Mouse (Mus musculus): Measurements from ENCODE around the gene Neurod2.

The Neurod2 gene

DNA sequence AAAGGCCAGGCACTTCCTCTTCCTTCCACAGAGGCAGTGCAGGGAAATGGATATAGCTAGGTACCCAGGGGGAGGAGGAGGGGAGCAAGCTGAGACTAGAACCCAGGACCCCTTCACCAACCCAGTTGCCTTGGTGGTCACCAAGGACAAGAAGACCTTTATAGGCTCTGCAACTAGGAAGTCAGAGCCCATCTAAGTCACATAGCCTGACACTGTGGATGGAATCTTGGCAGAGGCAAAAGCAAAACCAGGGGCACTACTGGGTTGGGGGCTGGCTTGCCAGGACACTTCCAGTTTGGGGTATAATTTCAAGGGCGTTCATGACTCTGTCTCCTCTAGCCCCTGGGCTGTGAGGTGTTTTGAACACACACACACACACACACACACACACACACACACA is 2.0 kb upstream of the Neurod2 start:
- DNase-seq = peak in 1 of 2 experiments; percentile 22

DNA sequence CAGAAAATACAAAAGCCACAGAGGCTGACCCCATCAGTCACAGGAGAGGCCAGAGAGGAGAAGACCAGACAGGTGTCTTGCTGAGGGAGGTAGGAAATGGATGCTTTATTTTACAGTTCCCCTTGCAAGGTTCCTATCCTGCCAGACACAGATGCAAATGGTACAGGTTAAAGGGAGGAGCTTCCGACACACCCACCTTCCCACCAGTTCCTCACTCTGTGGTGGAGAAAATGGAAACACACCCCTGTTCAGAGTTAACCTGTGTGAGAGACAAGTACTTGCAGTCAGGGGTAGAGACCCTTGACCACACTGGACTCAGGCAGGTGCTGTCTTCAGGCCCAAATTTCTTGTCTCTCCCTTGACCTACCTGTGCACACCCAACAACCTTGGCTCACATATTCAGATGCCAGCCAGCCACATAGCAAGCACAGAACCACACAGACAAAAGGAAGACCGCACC is 1.3 kb upstream of the Neurod2 start:
- DNase-seq = peak in 1 of 2 experiments; percentile 31

DNA sequence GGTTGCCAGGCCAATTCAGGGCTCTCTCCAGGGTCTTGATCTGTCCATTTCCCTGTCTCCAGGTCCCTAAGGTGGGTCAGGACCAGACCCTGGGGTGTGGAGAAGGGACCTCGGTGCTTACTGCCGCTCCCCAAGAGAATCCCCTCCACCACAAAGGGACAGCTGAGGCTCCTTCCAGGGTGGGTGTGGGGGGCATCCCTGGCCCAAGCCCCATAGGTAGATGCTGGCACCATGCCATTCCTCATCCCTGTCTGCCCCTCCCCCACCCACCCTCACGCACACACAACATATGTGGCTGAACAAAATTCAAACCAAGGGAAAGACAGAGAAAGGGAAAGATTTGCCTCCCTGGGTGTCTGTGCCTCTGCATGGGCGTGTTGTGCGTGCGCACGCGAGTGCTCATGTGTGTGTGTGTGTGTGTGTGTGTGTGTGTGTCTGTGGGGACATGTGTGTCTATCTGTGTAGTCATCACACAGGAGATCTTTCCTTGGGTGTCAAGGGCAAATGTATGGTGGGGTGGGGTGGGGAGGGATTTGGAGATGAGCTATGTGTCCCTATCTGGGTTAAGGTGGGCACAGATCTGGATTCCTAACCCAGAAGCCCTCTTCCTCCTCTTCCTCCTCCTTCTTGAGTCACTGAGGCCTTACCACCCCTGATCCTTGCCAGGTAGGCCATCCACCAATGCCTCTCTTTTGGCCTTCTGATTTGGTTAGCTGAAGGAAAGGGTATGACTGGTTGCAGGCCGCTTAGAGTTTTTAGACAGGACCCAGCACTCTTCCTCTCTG is 704 bp upstream of the Neurod2 start:
- DNase-seq = peak; percentile 49 to 65

DNA sequence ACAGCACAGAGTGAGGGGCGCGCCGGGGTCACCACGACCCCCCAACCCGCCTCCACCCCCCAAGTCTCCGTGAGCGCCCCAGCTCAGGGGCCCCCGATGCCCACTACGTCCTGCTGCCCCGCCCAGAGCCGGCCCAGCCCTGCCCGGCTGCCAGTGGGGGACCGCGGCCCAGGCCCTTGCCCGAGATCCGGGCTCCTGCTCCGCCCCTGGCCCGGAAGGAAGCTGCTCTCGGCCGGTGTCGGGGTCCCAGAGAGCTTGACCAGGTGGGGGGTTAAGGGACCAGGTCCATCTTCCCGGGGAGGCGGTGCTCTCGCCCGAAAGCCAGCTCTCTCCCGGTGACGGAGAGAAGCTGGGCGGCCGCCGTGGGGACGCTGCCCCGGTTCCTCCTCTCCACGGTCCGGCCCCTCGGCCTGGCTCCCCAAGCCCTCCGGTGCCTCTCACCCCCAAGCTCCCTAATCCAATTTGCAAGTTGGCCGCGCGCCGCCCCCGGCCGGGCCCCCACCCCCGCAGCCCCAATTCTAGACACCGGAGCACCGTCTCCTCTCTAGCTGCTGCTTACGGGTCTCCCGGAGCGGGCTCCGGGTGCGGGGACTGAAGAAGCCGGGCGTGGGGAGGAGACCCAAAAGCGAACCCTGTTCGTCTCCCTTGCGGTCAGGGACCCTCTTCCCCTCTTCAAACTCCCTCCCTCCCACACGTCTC is 928 bp downstream of the Neurod2 start:
- DNase-seq = peak; percentile 82 to 84

DNA sequence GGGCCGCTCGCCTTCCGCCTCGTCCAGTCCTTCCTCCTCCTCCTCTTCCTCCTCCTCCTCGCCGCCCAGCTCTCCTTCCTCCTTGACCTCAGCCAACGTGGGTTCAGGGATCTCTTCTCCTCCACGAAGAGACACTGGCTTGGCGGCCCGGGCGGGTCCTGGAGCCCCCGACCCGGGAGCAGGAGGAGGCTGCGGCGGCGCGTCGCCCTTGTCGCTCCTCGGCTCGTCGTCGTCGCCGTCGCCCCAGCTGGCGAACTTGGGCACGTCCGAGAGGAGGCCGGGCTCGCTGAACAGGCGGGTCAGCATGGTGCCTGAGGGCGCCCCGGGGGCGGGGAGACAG is 1.4 kb downstream of the Neurod2 start:
- peak in 1 of 2 experiments; percentile 84 for DNase-seq

DNA sequence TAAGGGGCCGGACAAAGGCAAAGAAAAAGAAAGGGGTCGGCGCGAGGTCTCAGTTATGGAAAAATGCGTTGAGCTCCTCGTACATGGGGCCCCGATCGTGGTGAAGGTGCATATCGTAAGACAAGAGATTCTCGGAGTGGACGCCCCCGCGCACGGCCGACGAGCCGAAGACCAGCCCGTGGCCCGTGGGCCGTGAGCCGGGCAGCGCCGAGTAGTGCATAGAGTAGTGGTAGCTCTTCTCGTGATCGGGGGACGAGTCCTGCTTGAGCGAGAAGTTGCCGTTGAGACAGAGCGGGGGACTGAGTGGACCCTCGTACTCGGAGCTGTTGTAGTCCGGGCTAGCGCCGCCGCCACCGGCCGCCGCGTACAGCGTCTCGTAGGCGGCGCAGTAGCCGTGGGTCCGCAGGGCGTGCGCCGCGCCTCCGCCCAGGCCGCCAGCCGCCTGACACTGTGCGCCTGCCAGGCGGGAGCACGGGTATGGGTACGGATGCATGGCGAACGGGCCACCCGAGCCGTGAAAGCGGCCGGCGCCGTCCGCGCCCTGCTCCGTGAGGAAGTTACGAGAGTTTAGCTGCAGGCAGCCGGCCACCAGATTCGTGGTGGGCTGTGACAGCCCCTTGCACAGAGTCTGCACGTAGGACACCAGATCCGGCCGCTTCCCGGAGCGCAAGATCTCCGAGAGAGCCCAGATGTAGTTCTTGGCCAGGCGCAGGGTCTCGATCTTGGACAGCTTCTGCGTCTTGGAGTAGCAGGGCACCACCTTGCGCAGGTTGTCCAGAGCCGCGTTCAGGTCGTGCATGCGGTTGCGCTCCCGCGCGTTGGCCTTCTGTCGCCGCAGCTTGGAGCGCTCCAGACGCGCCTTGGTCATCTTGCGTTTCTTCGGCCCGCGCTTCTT is 2.1 kb downstream of the Neurod2 start:
- peak; percentile 73 to 81 for DNase-seq

DNA sequence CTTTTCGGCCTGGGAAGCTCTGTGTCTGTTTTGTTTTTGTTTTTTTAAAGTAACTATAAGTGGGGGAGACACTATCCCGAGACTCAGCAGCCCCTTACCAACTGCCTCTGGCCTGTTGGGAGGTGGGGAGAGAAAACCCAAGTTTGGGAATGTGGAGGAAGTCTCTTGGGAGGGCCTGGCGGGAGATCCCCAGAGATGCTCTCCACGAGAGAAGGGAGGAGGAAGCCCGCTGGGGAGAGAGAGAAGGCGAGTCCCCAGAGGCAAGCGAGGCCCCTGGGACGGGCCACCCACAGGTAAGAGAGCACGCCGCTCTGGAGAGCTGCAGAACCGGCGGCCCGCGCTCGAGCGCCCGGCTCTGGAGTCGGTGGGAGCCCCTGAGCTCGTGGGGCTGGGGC is 2.7 kb downstream of the Neurod2 start:
- DNase-seq = peak in 1 of 2 experiments; percentile 59

DNA sequence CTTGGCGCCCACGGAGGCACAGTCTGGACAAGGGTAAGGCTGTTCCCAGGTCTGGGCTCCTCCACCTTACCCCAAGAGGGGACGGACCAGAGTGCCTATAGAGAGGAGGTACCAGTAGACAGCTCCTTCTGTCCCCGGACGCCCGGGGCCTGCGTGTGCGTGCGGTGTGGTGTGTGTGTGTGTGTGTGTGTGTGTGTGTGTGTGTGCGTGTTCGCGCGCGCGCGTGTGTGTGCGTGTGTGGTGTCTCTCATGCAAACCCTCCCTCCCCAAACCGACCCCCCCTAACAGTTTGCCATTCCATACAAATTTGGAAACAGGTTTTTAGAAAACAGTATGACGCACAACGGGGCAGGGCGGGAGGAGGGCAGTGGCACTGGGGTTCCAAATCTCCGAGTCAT is 3.6 kb downstream of the Neurod2 start:
- DNase-seq = peak; percentile 49 to 57

DNA sequence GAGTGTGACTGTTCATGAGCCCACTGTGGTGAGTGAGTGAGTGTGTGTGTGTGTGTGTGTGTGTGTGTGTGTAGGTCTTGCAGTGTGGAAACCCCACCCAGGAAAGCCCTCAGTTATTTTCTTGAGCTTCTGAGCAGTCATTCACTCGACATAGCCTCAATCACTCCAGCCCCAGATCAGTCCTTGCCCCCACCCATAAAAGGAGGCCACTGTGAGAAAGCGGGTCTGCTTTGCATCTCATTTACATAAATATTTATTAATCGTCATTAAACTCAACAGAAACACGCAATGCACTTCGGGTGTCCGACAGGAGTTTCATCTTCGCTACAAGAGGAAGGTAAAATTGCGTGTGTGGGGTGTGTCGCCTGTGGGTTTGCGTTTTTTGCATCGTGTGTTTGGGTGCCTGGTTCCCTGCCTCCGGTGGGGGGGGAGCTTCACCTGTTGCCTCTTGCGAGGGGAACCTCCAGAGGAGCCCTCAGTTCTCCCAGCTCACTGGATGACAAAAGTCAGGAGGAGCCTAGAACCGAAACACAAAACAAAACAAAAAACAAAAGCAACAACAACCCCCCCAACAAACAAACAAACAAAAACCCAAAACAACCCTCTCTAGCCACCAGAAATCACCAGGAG is 4.1 kb downstream of the Neurod2 start:
- DNase-seq = peak; percentile 46 to 69

DNA sequence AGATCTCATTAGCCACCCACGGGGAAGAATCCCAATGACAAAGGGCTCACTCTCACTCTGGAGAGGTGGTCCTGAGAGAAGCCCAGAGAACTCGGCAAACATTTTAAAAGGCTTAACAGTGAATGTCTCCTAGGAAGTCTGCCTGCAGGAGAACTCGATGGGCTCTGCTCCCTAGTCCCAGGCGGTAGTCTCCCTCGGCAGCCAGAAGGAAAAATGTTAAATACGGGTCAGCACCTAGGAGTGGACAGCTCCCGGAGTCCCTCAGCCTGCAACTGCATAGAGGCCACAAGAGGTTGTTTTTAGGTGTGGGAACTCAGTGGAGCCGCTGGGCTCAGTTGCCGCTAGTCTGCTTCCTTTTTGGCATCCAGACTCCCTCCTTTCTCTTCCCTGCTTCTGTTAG is 5.5 kb downstream of the Neurod2 start:
- DNase-seq = peak; percentile 36 to 40

DNA sequence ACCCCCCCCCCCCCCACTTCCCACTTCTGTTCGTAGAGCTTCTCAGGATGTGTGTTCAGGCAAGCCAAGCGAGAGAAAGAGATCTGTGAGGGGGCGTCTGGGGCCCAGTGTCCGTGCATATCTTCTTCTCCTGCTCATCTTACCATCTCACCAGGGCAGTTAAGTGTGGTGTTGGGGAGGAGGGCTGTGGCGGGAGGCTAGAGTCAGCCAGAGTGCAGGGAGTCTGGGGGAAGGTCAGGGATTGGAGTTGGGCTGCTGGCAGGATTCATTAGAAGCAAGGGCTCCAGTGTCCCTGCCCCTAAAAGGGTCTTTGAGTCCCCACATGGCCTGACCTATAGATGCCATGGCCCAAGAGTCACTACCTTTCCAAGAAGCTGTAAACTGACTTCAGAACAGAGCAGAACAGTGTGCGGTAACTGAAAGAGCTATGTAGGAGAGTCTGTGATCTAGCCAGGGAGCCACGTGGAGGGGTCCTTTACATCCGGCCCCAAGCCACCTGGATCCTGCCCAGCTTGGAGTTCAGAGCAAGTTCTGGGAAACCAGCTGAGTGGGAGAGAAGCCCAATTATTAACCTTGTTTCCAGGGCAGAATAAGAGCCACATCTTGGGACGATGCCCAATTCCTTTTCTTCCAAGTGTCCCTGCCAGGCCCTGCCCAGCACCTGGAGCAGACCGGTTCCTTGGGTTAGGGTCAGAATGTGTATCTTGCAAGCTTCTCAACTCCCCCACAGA is 6.1 kb downstream of the Neurod2 start:
- DNase-seq = peak in 1 of 2 experiments; percentile 42

DNA sequence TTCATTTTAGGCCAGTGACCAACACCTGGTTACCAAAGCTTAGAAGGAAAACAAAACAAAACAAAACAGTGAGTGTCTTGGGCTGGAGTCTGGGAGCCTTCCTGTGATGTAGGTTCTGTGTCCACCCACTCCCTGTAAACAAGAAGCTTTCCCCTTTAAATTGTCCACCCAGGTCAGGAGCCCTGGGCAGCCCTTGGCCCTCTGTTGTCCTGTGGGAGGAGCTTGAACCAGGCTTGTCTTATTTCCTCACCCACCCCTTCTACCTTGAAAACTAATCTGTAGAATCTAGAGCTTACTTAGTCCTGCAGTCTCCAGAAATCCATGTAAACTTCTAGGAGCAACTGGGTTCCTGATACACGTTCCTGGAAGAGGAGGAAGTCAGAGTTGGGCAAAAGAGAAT is 7.3 kb downstream of the Neurod2 start:
- DNase-seq = peak in 1 of 2 experiments; percentile 29

DNA sequence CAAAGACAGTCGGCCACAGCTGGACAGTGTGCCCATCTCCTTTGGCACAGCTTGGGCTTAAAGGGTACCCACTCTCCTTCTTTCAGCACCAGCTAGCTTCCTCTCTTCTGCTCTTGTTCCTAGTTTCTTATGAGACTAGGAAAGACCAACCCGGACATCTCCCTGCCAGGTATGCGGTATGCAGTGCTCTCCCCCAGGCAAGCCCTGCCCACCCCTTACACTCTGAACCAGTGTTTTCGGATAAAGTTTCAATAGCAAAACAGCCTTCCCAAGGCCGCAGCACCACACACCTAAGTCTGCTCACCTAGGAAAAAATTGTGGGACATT is 7.8 kb downstream of the Neurod2 start:
- DNase-seq = no peak

DNA sequence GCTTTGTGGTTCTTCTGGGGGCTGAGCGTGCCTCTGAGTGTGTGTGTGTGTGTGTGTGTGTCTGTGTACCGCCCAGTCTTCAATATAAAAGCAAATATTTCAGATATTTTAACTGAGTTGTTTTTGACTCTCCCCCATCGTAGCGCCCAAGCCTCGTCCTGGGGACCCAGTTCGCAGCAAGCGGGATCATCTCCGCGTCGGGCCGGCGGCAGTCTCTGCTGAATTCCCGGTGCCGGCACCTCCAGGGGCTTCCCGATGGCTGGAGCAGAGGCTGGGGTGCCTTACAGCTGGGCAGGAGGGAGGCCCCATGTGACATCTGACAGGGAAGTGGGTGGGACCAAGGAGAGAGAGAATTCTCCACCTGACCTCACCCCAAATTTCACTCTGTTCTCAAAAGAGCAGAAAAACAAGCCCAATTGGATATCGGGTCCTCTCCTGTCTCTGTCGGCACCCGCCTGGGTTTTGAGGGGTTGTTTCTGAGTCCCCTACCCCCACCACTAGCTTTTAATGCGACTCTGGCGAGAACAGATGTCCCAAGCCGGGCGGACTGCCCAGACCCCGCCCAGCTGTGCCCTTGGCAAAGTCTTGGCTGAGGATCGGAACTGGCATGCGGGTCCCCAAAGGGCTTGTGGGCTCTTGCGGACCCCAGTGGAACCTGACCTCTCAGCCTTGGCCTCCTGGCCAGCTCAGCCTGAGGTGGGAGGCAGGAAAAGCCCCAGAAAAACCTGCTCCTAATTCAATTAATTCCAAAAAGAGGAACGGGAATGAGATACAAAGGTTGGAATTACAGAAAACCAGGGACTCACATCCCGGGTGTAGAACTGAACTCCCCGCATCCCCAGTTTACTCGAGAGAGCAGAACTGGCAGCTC is 8.4 kb downstream of the Neurod2 start:
- peak; percentile 65 to 70 for DNase-seq

DNA sequence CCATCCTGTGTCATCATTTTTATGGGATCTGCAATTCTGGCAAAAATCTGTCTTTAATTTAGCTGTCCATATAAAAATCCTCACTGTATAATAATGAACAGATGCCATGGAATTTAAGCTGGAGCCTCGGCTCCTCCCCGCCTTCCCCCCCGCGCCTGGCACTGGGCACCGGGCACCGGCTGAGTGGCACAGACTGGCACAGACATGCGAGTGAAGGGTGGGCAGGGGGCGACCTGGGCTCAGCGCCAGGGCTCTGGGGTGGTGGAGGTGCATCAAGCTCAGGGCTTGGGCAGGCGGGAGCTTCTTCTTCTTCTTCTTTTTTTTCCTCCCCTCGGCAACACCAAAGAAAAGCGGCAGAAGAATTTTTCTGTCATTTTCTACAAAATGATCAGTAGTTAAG is 9.1 kb downstream of the Neurod2 start:
- DNase-seq = peak; percentile 65 to 80

DNA sequence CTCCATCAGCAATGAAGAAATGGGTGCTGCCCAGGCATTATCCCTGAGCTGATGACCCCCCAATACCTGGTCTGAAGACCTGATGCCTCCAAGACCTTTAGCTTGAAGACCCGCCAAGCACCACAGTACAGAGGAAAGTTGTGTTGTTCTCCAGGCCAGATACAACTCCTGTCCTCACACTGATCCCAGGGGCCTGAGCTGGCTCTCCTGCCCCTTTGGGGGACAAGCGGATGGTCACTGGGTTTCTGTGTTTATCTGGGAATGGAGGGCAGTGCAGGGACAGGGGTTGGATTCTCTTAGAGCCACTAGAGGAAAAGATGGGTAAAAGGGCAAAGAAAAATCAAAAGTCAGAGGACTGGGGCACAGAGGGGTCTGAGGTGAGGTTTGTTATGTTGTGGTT is 9.5 kb downstream of the Neurod2 start:
- peak in 1 of 2 experiments; percentile 45 for DNase-seq

DNA sequence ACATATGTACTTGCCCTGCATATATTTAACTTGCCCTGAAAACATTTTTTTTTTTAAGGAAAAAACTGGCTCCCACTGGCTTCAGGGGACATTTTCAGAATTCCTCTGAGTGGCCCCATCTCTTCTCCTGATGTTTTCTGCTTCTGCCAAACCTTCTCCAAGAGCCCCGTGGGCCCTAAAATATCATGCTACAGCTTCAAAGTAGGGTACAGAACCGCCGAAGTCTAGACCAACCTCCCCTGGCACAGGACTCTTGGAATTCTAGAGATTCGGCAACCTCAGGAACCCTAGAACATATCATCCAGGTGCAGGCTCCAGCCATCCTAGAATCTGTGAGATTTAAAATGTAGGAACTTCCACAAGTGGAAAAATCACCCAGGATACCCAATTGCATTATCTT is 9.9 kb downstream of the Neurod2 start:
- no peak for DNase-seq

DNA sequence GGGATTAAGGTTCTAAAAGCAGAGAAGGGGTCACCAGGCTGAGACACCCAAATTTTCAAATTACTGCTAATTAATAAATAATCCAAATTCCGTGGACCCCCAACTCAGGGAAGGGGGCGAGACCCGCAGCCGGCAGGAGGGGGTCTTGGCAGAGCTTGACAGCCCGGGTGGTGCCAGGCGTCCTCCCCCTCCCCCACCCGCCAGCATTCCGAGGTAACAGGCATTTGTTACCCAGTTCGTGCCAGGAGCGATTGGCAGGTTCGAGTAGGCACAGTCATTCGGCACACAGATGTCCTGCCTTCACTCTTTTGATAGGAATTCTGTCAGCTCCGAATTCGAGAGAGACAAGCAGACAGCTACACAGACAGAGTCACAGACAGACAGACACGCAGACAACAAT is 10.3 kb downstream of the Neurod2 start:
- DNase-seq = peak; percentile 63 to 77

DNA sequence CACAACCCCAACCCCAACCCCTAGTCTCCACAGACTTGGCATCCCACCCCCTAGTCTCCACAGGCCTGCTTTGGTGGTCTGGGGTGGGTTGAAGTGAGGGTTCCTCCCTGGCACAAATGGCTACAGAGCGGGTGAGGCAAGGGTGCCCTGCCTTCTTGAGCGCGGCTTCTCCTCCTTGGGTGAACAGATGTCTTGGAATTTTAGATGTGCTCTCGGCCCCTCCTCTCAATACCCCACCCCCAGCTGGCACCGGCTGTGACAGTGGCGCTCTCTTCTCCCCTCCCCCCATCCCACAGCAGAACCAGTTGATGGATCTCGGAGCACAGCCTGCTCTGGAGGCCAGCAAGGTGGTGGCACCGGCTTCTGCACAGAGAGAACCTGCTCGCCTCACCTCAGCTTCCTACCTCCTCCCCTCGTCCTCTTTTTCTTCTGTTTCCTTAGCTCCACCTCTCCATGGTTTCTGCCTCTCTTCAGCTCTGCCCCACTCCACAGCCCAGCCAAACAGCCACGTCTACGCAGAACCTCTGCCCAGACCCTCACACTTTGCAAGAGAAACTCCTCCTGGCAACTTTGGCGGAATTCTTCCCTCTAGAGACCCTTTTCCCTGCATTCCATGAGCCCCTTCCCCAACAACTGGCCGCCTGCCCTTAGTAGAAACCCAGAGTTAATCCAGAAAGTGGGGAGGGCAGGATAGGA is 10.9 kb downstream of the Neurod2 start:
- DNase-seq = peak; percentile 50 to 58

DNA sequence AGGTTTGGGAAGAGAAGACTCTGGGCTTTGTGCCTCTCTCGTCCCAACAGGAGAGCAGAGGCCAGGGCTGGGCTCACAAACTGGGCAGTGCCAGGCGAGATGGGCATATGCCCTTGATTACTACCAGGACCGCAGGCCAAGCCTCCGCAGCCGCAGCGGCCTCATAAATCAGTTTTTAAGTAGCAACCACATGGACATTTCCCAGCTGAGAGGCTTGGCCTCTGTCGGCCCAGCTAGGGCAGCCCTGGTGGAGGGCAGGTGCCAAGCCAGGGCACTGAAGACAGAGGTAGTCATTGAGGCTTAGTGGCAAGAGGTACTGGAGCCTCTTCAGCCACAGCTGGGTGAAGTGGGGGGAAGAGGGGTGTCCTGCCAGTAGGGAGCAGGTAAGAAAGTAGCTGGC is 12.0 kb downstream of the Neurod2 start:
- no peak for DNase-seq
